Mouse (Mus musculus): Measurements from ENCODE around the gene Zc3h18.

DNA sequence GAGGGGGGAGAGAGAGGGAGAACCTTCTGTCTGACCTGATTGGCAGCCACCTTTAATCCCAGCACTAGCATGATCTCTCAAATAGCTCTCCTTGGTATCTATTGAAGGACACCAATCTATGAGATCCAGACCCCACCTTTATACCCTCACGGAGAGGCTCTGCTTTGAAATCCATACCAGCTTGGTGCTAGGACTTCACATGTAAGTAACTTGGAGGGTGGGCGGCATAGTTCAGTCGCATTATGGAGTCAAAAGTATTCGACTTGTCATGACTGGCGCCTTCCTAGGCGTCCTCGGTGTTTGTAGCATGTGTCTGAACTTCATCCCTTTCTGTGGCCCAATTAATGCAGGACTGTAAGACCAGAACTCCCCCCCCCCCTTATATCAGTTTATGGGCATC, 1.1 kb upstream of the Zc3h18 start:
- TF ChIP-seq CTCF (IDR thresholded peaks at IDR 0.05; ENCODE audit: extremely low read depth, insufficient read depth, insufficient read length, insufficient replicate concordance), result no peak
- no peak for TF ChIP-seq POLR2A (IDR thresholded peaks at IDR 0.05; ENCODE audit: low read depth, low read length)
